In genomic region chr19:41698857-41699424, GRCm38 (mm10) we compare ENCODE assay signal across 15 mouse cellular contexts. TPM values are rescaled to one million over a fixed set of nuclear protein-coding genes. Genes with fewer than 3 reads are reported as not detected.
DNase-seq lines count a peak whose midpoint lies in the region; ATAC-seq and TF ChIP-seq lines count a peak whose summit lies in the region.
"Had no signal": no experiment of that assay in that cellular context is flagged by ENCODE, and none has a peak within 500 bp of the region (broad histone marks: within the 10 kb centered on the region; RNA-seq: fewer than 3 reads in every experiment).

No protein-coding gene starts in this region.

- H3K9ac ChIP-seq in midbrain, postnatal 0 days (replicated peaks; ENCODE audit: low read length, poor library complexity, severe bottlenecking), result no peak overlapping the region
- H3K9ac ChIP-seq in hindbrain, embryonic 11.5 days (ENCODE audit: low read depth, low read length), result peak overlapping the region; percentile 23; the same call in 1 of the 2 replicates
- H3K9ac ChIP-seq in midbrain, embryonic 14.5 days (replicated peaks; ENCODE audit: low read length), result no peak overlapping the region
- H3K9ac ChIP-seq: limb, embryonic 15.5 days had no signal

- peaks cover 92% of the 10 kb centered on the region for H3K4me1 ChIP-seq in midbrain, embryonic 10.5 days
- H3K4me1 ChIP-seq in midbrain, postnatal 0 days (ENCODE audit: insufficient read depth, low read length), result peaks cover 17% of the 10 kb centered on the region
- peaks cover 37% of the 10 kb centered on the region for H3K4me1 ChIP-seq in hindbrain, embryonic 11.5 days (replicated peaks; ENCODE audit: control insufficient read depth, insufficient read depth, low read length)
- peaks cover 55% of the 10 kb centered on the region for H3K4me1 ChIP-seq in midbrain, embryonic 14.5 days (ENCODE audit: control insufficient read depth, insufficient read depth, low read length)

- TF ChIP-seq CTCF in midbrain, postnatal 0 days (IDR thresholded peaks at IDR 0.05), result no peak

- H3K36me3 ChIP-seq in midbrain, embryonic 10.5 days, result no peaks in the 10 kb centered on the region
- H3K36me3 ChIP-seq in midbrain, postnatal 0 days (ENCODE audit: insufficient read depth, low read length), result no peaks in the 10 kb centered on the region
- no peaks in the 10 kb centered on the region for H3K36me3 ChIP-seq in hindbrain, embryonic 11.5 days (ENCODE audit: control insufficient read depth, insufficient read depth, low read length)
- H3K36me3 ChIP-seq in midbrain, embryonic 14.5 days (ENCODE audit: control insufficient read depth, insufficient read depth, low read length), result no peaks in the 10 kb centered on the region
- H3K36me3 ChIP-seq: heart, embryonic 10.5 days; limb, embryonic 15.5 days had no signal

- no peak overlapping the region for H3K4me2 ChIP-seq in midbrain, postnatal 0 days (ENCODE audit: low read depth, low read length, poor library complexity, severe bottlenecking)
- no peak overlapping the region; the same call in 1 of the 2 replicates for H3K4me2 ChIP-seq in hindbrain, embryonic 11.5 days (replicated peaks; ENCODE audit: low read depth, low read length)
- no peak overlapping the region for H3K4me2 ChIP-seq in midbrain, embryonic 14.5 days (ENCODE audit: low read length)
- H3K4me2 ChIP-seq: limb, embryonic 15.5 days had no signal

- H3K27me3 ChIP-seq in midbrain, embryonic 10.5 days (ENCODE audit: low read depth, poor library complexity, severe bottlenecking), result peaks cover 83% of the 10 kb centered on the region
- no peaks in the 10 kb centered on the region for H3K27me3 ChIP-seq in midbrain, postnatal 0 days (ENCODE audit: insufficient read depth, low read length)
- H3K27me3 ChIP-seq in hindbrain, embryonic 11.5 days (ENCODE audit: control insufficient read depth, insufficient read depth, low read length), result peaks cover 15% of the 10 kb centered on the region
- no peaks in the 10 kb centered on the region for H3K27me3 ChIP-seq in midbrain, embryonic 14.5 days (ENCODE audit: control insufficient read depth, insufficient read depth, low read length)

- peak; percentile 87 for DNase-seq in midbrain, embryonic 10.5 days (ENCODE audit: low spot score)
- no peak for DNase-seq in midbrain, postnatal 0 days (ENCODE audit: low spot score)
- peak; percentile 82 for DNase-seq in hindbrain, embryonic 11.5 days (ENCODE audit: low spot score)
- DNase-seq in midbrain, embryonic 14.5 days, result no peak
- no peak for DNase-seq in urinary bladder, adult 2 months (ENCODE audit: low spot score)
- DNase-seq in right cerebral cortex, postnatal 14 days, result no peak
- no peak for DNase-seq in lung, postnatal 36 days
- DNase-seq: cerebellum, adult 8-10 months; gastrocnemius, postnatal 36 days; heart, postnatal 14 days; kidney, adult 9 months; kidney, postnatal 36 days; thymus, adult 2 months had no signal

- H3K9me3 ChIP-seq in midbrain, embryonic 10.5 days (replicated peaks), result no peaks in the 10 kb centered on the region
- no peaks in the 10 kb centered on the region for H3K9me3 ChIP-seq in midbrain, postnatal 0 days (ENCODE audit: low read length)
- H3K9me3 ChIP-seq in hindbrain, embryonic 11.5 days (ENCODE audit: control insufficient read depth, low read length), result no peaks in the 10 kb centered on the region
- no peaks in the 10 kb centered on the region for H3K9me3 ChIP-seq in midbrain, embryonic 14.5 days (ENCODE audit: control insufficient read depth, low read length)
- H3K9me3 ChIP-seq: heart, embryonic 10.5 days; limb, embryonic 15.5 days had no signal

- peak overlapping the region; percentile 88 for H3K27ac ChIP-seq in midbrain, embryonic 10.5 days (replicated peaks)
- no peak overlapping the region for H3K27ac ChIP-seq in midbrain, postnatal 0 days (ENCODE audit: low read depth, low read length)
- H3K27ac ChIP-seq in hindbrain, embryonic 11.5 days (ENCODE audit: low read depth, low read length), result peak overlapping the region; percentile 82
- H3K27ac ChIP-seq in midbrain, embryonic 14.5 days (replicated peaks; ENCODE audit: low read depth, low read length), result peak overlapping the region; percentile 20; the same call in 1 of the 2 replicates
- H3K27ac ChIP-seq: heart, embryonic 10.5 days; limb, embryonic 15.5 days had no signal

- no peak for ATAC-seq in midbrain, postnatal 0 days (ENCODE audit: low FRiP score)
- peak; percentile 77 for ATAC-seq in hindbrain, embryonic 11.5 days (ENCODE audit: low FRiP score)
- ATAC-seq in midbrain, embryonic 14.5 days (ENCODE audit: low FRiP score, low TSS enrichment), result 0 out of 2 replicates have a peak, but pooled peaks have one; percentile 4

- 18% methylated on average over 5 of the region's 5 CpGs for WGBS in midbrain, embryonic 10.5 days
- WGBS in midbrain, postnatal 0 days, result 20% methylated on average over 5 of the region's 5 CpGs
- WGBS in hindbrain, embryonic 11.5 days, result 25% methylated on average over 5 of the region's 5 CpGs
- 2% methylated on average over 5 of the region's 5 CpGs for whole genome bisulfite sequencing in midbrain, embryonic 14.5 days

- H3K4me3 ChIP-seq in midbrain, embryonic 10.5 days, result peak overlapping the region; percentile 27
- H3K4me3 ChIP-seq in midbrain, postnatal 0 days (ENCODE audit: low read depth, low read length), result no peak overlapping the region
- no peak overlapping the region for H3K4me3 ChIP-seq in hindbrain, embryonic 11.5 days (ENCODE audit: low read depth, low read length)
- no peak overlapping the region for H3K4me3 ChIP-seq in midbrain, embryonic 14.5 days (replicated peaks; ENCODE audit: low read depth, low read length)
- H3K4me3 ChIP-seq: heart, embryonic 10.5 days; limb, embryonic 15.5 days had no signal

RNA-seq across cellular contexts. Expression of gene Slit1, which starts 44.5 kb away (rescaled TPM):
- 12.8 and 13.4 TPM in 2 replicates for polyA plus RNA-seq in midbrain, embryonic 10.5 days (2016; fragmentation: Nextera tagmentation; extraction: Ambion mirVana)
- 72.3 and 74.2 TPM in 2 replicates for total RNA-seq in midbrain, postnatal 0 days (2014; rRNA removed)
- polyA plus RNA-seq in midbrain, postnatal 0 days (2015; fragmentation: Nextera tagmentation; extraction: Ambion mirVana), result 15.4 and 17.0 TPM in 2 replicates
- polyA plus RNA-seq in hindbrain, embryonic 11.5 days (2014; fragmentation: Nextera tagmentation; extraction: Ambion mirVana), result 13.8 and 22.8 TPM in 2 replicates
- 20.6 and 27.9 TPM in 2 replicates for polyA plus RNA-seq in midbrain, embryonic 14.5 days (2014; fragmentation: Nextera tagmentation; extraction: Ambion mirVana)
- polyA plus RNA-seq in urinary bladder, adult 2 months (2012; rRNA removed), result 0.15 TPM in 2 replicates

Comparison
In these comparisons a context has a peak if more than half of its experiments do, and no peak if none do; other contexts are left out.
1. DNase-seq: peak in midbrain, embryonic 10.5 days (single experiment) and hindbrain, embryonic 11.5 days (single experiment); none in midbrain, postnatal 0 days (single experiment), midbrain, embryonic 14.5 days (single experiment), urinary bladder, adult 2 months (single experiment), right cerebral cortex, postnatal 14 days (single experiment) and lung, postnatal 36 days (single experiment).
2. RNA of gene Slit1, which starts 44.5 kb away (polyA plus RNA-seq): 20.6 to 27.9 TPM in midbrain, embryonic 14.5 days, 13.8 to 22.8 TPM in hindbrain, embryonic 11.5 days, 15.4 to 17.0 TPM in midbrain, postnatal 0 days and 12.8 to 13.4 TPM in midbrain, embryonic 10.5 days; 0.15 TPM in urinary bladder, adult 2 months; every median in the first group is over 10 times any median in the second.